ENCODE assay signal across 8 mouse cellular contexts in the genomic region with DNA sequence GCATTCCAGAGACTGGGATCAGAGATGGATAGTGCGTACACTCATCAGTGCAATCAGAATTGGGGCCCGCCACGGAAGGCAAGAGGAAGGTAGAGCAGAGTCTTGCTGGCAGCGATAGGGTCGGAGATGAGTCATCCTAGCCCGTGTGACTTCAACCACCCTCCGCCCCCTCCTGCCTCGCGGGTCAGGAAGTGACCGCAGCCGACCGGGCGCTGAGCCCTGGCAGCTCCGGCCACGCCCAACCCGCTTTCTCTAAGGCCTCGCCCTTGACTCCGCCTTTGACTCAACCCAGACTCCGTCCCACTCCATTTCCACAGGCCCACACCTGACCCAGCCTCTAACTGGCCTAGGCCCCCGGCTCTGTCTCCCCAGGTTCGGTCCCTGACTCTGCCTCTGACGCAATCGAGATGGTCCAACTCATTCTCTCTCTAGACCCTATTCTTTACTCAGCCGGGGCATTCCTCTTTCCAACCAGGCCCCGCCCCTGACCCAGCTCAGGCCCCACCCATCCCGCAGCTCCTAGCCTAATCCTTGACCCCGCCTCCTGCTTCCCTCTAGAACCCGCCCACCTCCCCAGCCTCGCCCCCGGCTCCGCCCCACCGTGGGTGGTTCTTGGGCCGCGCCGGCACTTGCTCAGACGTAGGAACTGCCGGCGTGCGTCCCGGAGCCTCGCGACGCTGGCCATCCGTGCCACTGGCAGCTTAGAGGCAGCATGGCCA. TPM values are rescaled to one million over a fixed set of nuclear protein-coding genes. Genes with fewer than 3 reads are reported as not detected.
DNase-seq lines count a peak whose midpoint lies in the region; ATAC-seq lines count a peak whose summit lies in the region.

A gene (plus strand): TSS at position 608 of the 719 bp plus-strand sequence.

- peak within 1 kb of the TSS; percentile 87 for H3K4me2 ChIP-seq in intestine, embryonic 14.5 days (ENCODE audit: low read length)

- peak; percentile 95 for ATAC-seq in intestine, embryonic 14.5 days (replicated peaks; ENCODE audit: low FRiP score, low TSS enrichment, low read depth)

- H3K27me3 ChIP-seq in intestine, embryonic 14.5 days (replicated peaks; ENCODE audit: control insufficient read depth, insufficient read depth, low read length): no peaks in the 10 kb centered on the region

- peak; percentile 92 to 95 for DNase-seq in adrenal gland, adult 18-20 months (ENCODE audit: low spot score in 2 of 2)
- DNase-seq in embryo, embryonic 11 days: peak; percentile 98
- DNase-seq in gastrocnemius, postnatal 25 days: peak; percentile 98
- DNase-seq in intestine, embryonic 14.5 days (ENCODE audit: low spot score): peak; percentile 98
- peak; percentile 91 to 93 for DNase-seq in left cerebral cortex, postnatal 14 days (ENCODE audit: low spot score in 2 of 2)
- DNase-seq in mesoderm, embryonic 11.5 days (ENCODE audit: low read depth, low spot score): peak; percentile 97
- peak; percentile 89 to 91 for DNase-seq in right cerebral cortex, postnatal 36 days (ENCODE audit: low spot score in 2 of 2)
- DNase-seq in yolk sac, embryonic 10.5 days (ENCODE audit: low spot score): peak; percentile 99

- H3K4me3 ChIP-seq in intestine, embryonic 14.5 days (ENCODE audit: low read depth, low read length): peak within 1 kb of the TSS; percentile 58

- peak within 1 kb of the TSS; percentile 62; the same call in 1 of the 2 replicates for H3K27ac ChIP-seq in intestine, embryonic 14.5 days (ENCODE audit: low read depth)

- under 1% methylated on average over 44 of the region's 44 CpGs for WGBS in intestine, embryonic 14.5 days

- peaks cover 26% of the 10 kb centered on the region for H3K4me1 ChIP-seq in intestine, embryonic 14.5 days (replicated peaks; ENCODE audit: control insufficient read depth, insufficient read depth, low read length)

- peak within 1 kb of the TSS; percentile 58 for H3K9ac ChIP-seq in intestine, embryonic 14.5 days (ENCODE audit: low read length)

- no peaks in the 10 kb centered on the region for H3K36me3 ChIP-seq in intestine, embryonic 14.5 days (ENCODE audit: control insufficient read depth, insufficient read depth, low read length)

- H3K9me3 ChIP-seq in intestine, embryonic 14.5 days (ENCODE audit: control insufficient read depth, low read length): no peaks in the 10 kb centered on the region

- intact Hi-C loops in left cerebral cortex, postnatal 14 days (cut with DNase I): loop anchor here (2.0 to 5.0 kb wide), 2 partner anchors 74 to 194 kb away; a partner anchor contains a TSS

RNA-seq across cellular contexts. Expression of the gene that starts here (rescaled TPM):
- 10 to 100 TPM; 39.3 to 46.3 TPM for total RNA-seq in adrenal gland, adult 18-20 months (2021)
- 10 to 100 TPM; 30.0 to 38.2 TPM for total RNA-seq in gastrocnemius, postnatal 25 days (2021)
- polyA plus RNA-seq in intestine, embryonic 14.5 days (2014; fragmentation: Nextera tagmentation; extraction: Ambion mirVana): 1.9 and 2.2 TPM in 2 replicates
- total RNA-seq in left cerebral cortex, postnatal 14 days (2021): 10 to 100 TPM; 71.2 to 71.8 TPM

Comparison
In these comparisons a context has a peak if more than half of its experiments do, and no peak if none do; other contexts are left out.
1. Peak in every context shown above with its lines: DNase-seq, ATAC-seq, H3K4me3 ChIP-seq and H3K27ac ChIP-seq.